Mouse (Mus musculus): ENCODE measurements at regions not wholly inside any gene's neighbourhood (a gene's known extent, or its start where the extent isn't known, plus 50 kb on each side); places are given as distances from the start of the nearest gene placed in this dataset.

DNA sequence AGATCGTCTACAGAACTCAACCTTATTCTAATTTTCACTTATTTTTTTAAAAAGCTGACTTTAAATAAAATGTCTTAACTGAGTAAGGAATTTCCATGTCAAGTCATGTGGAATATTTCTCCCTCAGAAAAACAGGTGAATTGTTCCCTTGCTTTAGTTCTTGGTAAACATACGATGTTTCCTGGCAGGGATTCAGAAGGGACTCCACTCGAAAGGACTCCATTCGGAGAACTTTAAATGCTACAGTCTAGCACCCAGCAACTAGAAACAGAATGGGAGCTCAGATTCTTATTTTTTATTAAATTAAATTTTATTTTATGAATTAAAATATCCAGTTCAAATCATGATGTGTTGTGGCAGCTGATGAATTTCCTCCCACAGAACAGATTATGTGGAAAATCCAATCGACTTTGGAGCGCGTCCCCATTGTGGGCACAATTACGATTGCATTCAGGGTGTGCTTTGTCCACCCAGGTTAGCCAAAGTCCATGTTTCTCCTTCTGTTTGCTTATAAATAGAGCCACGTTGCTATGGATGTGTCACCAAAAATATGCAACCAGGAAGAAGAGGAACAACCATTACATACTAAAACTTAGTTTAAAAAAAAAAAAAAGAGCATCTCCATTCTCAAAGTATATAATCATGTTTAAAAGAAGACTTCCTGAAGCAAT, 230.5 kb upstream of the Fat1 start:
- DNase-seq (ENCODE audit: low spot score) = peak; percentile 62
- Histone ChIP-seq H3K27me3 (ENCODE audit: control insufficient read depth, insufficient read depth, low read length) (no peaks in the 10 kb centered on the region), H3K27ac (replicated peaks) (no peak overlapping the region), H3K4me2 (replicated peaks; ENCODE audit: low read depth) (no peak overlapping the region), H3K4me1 (replicated peaks; ENCODE audit: control insufficient read depth, insufficient read depth) (no peaks in the 10 kb centered on the region), H3K9ac (ENCODE audit: low read length) (no peak overlapping the region), H3K4me3 (ENCODE audit: low read depth, low read length) (no peak overlapping the region), H3K36me3 (ENCODE audit: control insufficient read depth, insufficient read depth, low read length) (no peaks in the 10 kb centered on the region), H3K9me3 (ENCODE audit: control insufficient read depth, low read length) (no peaks in the 10 kb centered on the region)
- peak; percentile 96 for ATAC-seq (ENCODE audit: low FRiP score, low TSS enrichment)
- WGBS = 52% methylated on average over 9 of the region's 9 CpGs
- no peak for TF ChIP-seq EP300 (optimal IDR thresholded peaks at IDR 0.05)
- no peak for TF ChIP-seq CTCF (IDR thresholded peaks at IDR 0.05; ENCODE audit: low read depth)

DNA sequence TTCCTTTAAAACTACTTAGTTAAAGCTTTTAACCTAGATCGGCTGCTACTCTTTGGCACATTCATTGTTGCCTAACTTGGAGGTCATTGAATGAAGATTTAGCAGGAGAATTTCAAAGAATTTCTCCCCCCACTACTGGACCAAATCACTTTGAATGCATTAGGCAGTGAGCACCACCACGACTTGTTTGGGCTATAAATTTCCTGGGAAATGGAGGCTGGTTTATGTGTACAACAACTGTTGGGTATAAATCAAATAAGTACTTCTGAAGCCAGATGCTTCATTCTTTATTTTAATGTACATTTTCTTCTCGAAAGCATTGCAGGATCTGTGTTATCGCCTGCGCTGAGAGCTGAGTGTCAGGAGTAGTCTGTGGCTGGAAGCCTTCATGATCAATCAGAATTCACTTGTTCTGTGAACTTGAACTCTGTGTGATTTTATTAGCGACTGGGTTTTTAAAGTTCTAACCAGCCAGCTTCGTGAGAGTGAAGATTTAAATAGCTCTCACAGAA, 226.5 kb upstream of the Fat1 start:
- TF ChIP-seq CTCF (IDR thresholded peaks at IDR 0.05; ENCODE audit: low read depth) (no peak), EP300 (optimal IDR thresholded peaks at IDR 0.05) (no peak)
- Histone ChIP-seq H3K4me1 (replicated peaks; ENCODE audit: control insufficient read depth, insufficient read depth) (no peaks in the 10 kb centered on the region), H3K9ac (ENCODE audit: low read length) (no peak overlapping the region), H3K4me2 (replicated peaks; ENCODE audit: low read depth) (no peak overlapping the region), H3K27ac (replicated peaks) (no peak overlapping the region), H3K36me3 (ENCODE audit: control insufficient read depth, insufficient read depth, low read length) (no peaks in the 10 kb centered on the region), H3K27me3 (ENCODE audit: control insufficient read depth, insufficient read depth, low read length) (no peaks in the 10 kb centered on the region), H3K9me3 (ENCODE audit: control insufficient read depth, low read length) (no peaks in the 10 kb centered on the region), H3K4me3 (ENCODE audit: low read depth, low read length) (no peak overlapping the region)
- WGBS = 31% methylated on average over 7 of the region's 7 CpGs
- DNase-seq (ENCODE audit: low spot score) (no peak), ATAC-seq (ENCODE audit: low FRiP score, low TSS enrichment) (no peak)

DNA sequence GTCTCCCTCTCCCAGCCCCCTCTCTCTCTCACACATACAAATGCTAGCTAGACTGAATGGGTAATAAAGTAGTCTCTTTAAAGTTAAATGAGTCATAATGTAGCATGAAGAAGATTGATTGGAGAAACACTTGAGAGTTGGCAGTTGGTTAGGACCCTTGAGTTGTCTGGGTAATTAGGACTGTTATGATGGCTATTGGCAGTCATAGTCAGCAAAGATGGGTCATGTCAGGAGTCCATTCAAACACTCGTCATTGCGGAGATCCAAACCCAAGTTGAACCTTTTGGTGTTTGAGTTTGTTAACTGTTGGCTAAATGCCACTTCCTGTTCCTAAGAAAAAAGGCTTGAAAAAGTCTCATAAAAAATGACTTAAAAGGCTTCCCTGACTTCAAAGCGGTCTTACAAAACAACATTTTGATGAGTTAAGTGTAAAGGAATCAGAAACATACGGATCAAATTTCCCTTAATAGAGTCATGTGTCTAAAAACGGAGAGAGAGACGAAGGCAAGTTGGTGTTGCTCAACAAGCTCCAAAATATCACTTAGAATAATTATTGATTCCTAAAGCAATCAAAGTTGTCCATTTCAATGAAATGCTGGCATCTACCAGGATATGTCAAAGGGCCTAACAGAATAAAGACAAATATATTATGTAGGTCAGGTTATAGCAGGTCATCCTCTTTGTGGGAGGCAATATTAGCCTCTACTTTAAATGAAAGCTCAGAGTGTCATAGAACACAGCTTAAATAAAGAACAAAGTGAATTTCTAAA, 225.9 kb upstream of the Fat1 start:
- WGBS = 31% methylated on average over 6 of the region's 6 CpGs
- TF ChIP-seq CTCF (IDR thresholded peaks at IDR 0.05; ENCODE audit: low read depth) (no peak), EP300 (optimal IDR thresholded peaks at IDR 0.05) (no peak)
- H3K9ac ChIP-seq (ENCODE audit: low read length) = no peak overlapping the region
- H3K27ac ChIP-seq (replicated peaks) = no peak overlapping the region
- DNase-seq (ENCODE audit: low spot score) (no peak), ATAC-seq (ENCODE audit: low FRiP score, low TSS enrichment) (no peak; the same call in 1 of the 2 replicates)
- no peak overlapping the region for H3K4me2 ChIP-seq (replicated peaks; ENCODE audit: low read depth)
- H3K36me3 ChIP-seq (ENCODE audit: control insufficient read depth, insufficient read depth, low read length) = no peaks in the 10 kb centered on the region
- no peaks in the 10 kb centered on the region for H3K27me3 ChIP-seq (ENCODE audit: control insufficient read depth, insufficient read depth, low read length)
- H3K4me1 ChIP-seq (replicated peaks; ENCODE audit: control insufficient read depth, insufficient read depth) = no peaks in the 10 kb centered on the region
- H3K4me3 ChIP-seq (ENCODE audit: low read depth, low read length) = no peak overlapping the region
- no peaks in the 10 kb centered on the region for H3K9me3 ChIP-seq (ENCODE audit: control insufficient read depth, low read length)

DNA sequence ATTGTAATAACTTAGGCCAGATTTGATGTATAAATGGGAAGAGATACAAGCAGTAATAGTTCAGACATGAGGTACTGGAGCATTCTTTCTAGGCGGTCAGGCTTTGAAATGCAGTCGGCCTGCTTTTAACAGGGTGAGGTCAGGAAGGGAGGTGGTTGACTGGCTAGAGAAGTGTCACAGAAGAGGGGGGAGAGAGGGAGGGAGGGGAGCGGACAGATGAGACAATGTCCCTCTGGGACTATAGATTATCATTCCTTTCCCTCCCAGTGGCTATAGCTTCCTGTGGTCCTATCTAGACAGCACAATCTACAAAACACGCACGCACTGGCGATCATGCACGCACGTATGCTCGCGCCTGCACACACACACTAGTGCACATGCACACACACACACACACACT, 200.7 kb upstream of the Fat1 start:
- Histone ChIP-seq H3K27ac (replicated peaks) (no peak overlapping the region), H3K27me3 (ENCODE audit: control insufficient read depth, insufficient read depth, low read length) (no peaks in the 10 kb centered on the region), H3K9me3 (ENCODE audit: control insufficient read depth, low read length) (no peaks in the 10 kb centered on the region), H3K9ac (ENCODE audit: low read length) (no peak overlapping the region), H3K4me1 (replicated peaks; ENCODE audit: control insufficient read depth, insufficient read depth) (no peaks in the 10 kb centered on the region), H3K36me3 (ENCODE audit: control insufficient read depth, insufficient read depth, low read length) (no peaks in the 10 kb centered on the region), H3K4me3 (ENCODE audit: low read depth, low read length) (no peak overlapping the region), H3K4me2 (replicated peaks; ENCODE audit: low read depth) (no peak overlapping the region)
- no peak for DNase-seq (ENCODE audit: low spot score)
- TF ChIP-seq EP300 (optimal IDR thresholded peaks at IDR 0.05) (no peak), CTCF (IDR thresholded peaks at IDR 0.05; ENCODE audit: low read depth) (no peak)
- 88% methylated on average over 10 of the region's 10 CpGs for WGBS
- ATAC-seq (ENCODE audit: low FRiP score, low TSS enrichment) = no peak

DNA sequence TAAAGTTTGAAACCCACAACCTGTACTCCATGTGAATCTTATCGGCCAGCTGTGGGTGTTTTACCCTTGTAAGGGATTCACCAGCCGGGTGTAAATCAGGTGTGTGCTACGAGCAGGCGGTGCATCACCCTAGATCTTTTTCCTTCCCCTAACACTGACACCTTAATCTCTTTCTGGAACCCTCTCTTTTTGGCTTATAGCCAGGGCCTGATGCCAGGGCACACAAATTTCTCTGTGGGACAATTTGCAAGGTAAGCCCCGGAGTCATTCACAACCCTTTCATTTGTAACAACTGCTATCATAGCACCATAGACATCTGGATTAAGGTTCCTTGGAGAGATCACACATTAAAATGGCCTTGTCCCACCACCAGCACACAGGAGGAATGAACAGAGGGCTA, 199.4 kb upstream of the Fat1 start:
- WGBS = 62% methylated on average over 5 of the region's 5 CpGs
- H3K4me3 ChIP-seq (ENCODE audit: low read depth, low read length) = no peak overlapping the region
- ATAC-seq (ENCODE audit: low FRiP score, low TSS enrichment) (no peak), DNase-seq (ENCODE audit: low spot score) (no peak)
- H3K4me2 ChIP-seq (replicated peaks; ENCODE audit: low read depth) = no peak overlapping the region
- no peaks in the 10 kb centered on the region for H3K4me1 ChIP-seq (replicated peaks; ENCODE audit: control insufficient read depth, insufficient read depth)
- H3K36me3 ChIP-seq (ENCODE audit: control insufficient read depth, insufficient read depth, low read length) = no peaks in the 10 kb centered on the region
- no peaks in the 10 kb centered on the region for H3K9me3 ChIP-seq (ENCODE audit: control insufficient read depth, low read length)
- no peaks in the 10 kb centered on the region for H3K27me3 ChIP-seq (ENCODE audit: control insufficient read depth, insufficient read depth, low read length)
- no peak overlapping the region for H3K9ac ChIP-seq (ENCODE audit: low read length)
- H3K27ac ChIP-seq (replicated peaks) = no peak overlapping the region
- TF ChIP-seq CTCF (IDR thresholded peaks at IDR 0.05; ENCODE audit: low read depth) = no peak
- TF ChIP-seq EP300 (optimal IDR thresholded peaks at IDR 0.05) = no peak

DNA sequence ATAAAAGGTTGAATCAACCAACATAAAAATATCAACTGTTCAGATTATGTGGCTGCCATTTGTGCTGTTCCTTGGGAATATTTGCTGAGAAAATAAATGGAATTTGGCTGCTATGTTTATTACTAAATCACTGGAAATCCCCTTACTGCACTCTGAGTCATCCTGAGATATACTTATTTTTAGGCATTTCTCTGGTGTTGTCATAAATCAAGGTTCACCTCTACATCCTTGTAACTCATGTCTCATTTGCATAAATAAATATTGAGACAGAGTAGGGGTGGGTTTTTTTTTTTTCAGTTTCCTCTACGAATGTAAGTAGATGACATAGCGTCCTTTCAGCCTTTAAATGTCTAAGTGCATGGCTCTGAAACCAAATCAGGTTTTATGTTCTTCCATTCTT, 191.9 kb upstream of the Fat1 start:
- 47% methylated on average over 2 of the region's 2 CpGs for WGBS
- no peaks in the 10 kb centered on the region for H3K9me3 ChIP-seq (ENCODE audit: control insufficient read depth, low read length)
- H3K36me3 ChIP-seq (ENCODE audit: control insufficient read depth, insufficient read depth, low read length) = no peaks in the 10 kb centered on the region
- no peak overlapping the region for H3K4me2 ChIP-seq (replicated peaks; ENCODE audit: low read depth)
- no peak overlapping the region for H3K9ac ChIP-seq (ENCODE audit: low read length)
- no peak overlapping the region for H3K27ac ChIP-seq (replicated peaks)
- no peaks in the 10 kb centered on the region for H3K27me3 ChIP-seq (ENCODE audit: control insufficient read depth, insufficient read depth, low read length)
- no peak for TF ChIP-seq CTCF (IDR thresholded peaks at IDR 0.05; ENCODE audit: low read depth)
- TF ChIP-seq EP300 (optimal IDR thresholded peaks at IDR 0.05) = no peak
- no peak for DNase-seq (ENCODE audit: low spot score)
- H3K4me3 ChIP-seq (ENCODE audit: low read depth, low read length) = no peak overlapping the region
- no peak for ATAC-seq (ENCODE audit: low FRiP score, low TSS enrichment)
- no peaks in the 10 kb centered on the region for H3K4me1 ChIP-seq (replicated peaks; ENCODE audit: control insufficient read depth, insufficient read depth)
